Mouse (Mus musculus): ENCODE measurements around the gene Nek9.

DNA sequence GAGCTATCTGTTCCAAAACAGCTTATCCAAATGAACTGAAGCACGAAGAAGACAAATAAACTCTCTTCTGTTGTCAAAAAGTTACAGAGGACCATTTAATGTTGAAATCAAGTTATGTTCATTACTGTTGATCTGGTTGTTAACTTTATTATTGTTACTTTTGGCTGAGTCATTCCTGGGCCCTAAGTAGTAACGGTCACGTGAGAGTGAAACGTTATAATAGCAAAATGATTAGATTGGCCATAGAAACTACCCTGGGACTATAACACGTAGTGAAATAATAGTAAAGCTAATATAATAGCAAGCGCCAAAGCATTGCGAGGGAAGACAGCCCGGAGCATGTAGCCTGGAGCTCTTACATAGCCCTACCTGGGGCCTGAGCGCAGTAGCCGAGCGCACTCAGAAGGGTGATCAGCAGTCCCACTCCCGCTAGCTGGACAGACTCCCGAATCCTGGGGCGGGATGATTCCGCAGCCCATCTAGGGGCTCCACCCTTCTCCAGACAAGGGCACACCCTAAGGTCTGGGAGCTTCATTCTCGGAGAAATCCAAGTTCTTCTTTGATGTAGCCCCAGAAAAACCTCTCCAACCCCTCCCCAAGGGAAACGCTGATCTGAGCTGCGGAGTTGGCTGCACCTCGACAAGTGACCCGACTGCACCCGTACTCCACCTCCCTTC is 51.2 kb downstream of the Nek9 start, which contains the start of gene Acyp1:
- TF ChIP-seq MAFK (IDR thresholded peaks at IDR 0.05; ENCODE audit: insufficient read depth, low read depth, low read length) (no peak), CHD2 (IDR thresholded peaks at IDR 0.05; ENCODE audit: low read depth, low read length) (no peak), ZC3H11A (IDR thresholded peaks at IDR 0.05; ENCODE audit: borderline replicate concordance, low read depth, low read length) (no peak), ZNF384 (IDR thresholded peaks at IDR 0.05; ENCODE audit: low read depth, low read length) (no peak), HCFC1 (IDR thresholded peaks at IDR 0.05; ENCODE audit: borderline replicate concordance, insufficient read depth, low read length) (no peak)

Data from ES-E14 (cell line).